Mouse (Mus musculus) liver, postnatal 0 days (tissue): ENCODE data around the gene Nek5.

Experiments
- CTCF ChIP-seq: sonication (generic); IDR thresholded peaks from 2 replicates; pipeline ENCODE4 v1.5.1; 2016; ENCODE audit warnings: antibody characterized with exemption, low read depth
- EP300 ChIP-seq: IDR thresholded peaks from 2 replicates; pipeline ENCODE4 v1.6.1; 2016; ENCODE audit warnings: antibody characterized with exemption, low read depth, mild to moderate bottlenecking

GRCm38 (mm10) chr8:22042515-22042914, 82.3 kb downstream of the Nek5 start:
- TF ChIP-seq CTCF (no peak), EP300 (no peak)
